Mouse (Mus musculus): ENCODE results near the gene Abi1. TPM values are rescaled to one million over a fixed set of nuclear protein-coding genes. Genes with fewer than 3 reads are reported as not detected.

Gene Abi1
- polyA plus RNA-seq, 1 experiment from 2014 or later: 16.2 TPM

DNA sequence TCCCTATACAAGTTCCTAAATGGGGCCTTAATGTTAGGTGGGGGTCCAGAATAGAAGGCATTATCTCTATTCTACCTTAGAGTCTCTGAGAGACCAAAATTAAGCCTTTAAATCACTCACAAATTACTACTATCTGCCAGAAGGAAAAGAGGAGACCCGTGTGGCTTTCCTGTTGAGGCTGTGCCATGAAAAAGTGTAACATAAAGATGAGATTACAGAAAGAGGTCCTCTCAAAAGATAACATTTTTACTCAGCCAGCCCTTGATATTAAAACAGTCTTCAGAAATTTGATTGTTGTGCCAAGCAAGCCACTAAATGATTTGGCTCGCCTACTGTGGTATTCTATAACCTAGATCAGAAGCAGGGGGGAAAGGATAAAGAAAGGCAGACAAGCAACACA is 32.9 kb downstream of the Abi1 start:
- H3K27ac ChIP-seq: no peak overlapping the region
- 34% methylated on average over 2 of the region's 2 CpGs for WGBS (ENCODE audit: insufficient replicate concordance)

DNA sequence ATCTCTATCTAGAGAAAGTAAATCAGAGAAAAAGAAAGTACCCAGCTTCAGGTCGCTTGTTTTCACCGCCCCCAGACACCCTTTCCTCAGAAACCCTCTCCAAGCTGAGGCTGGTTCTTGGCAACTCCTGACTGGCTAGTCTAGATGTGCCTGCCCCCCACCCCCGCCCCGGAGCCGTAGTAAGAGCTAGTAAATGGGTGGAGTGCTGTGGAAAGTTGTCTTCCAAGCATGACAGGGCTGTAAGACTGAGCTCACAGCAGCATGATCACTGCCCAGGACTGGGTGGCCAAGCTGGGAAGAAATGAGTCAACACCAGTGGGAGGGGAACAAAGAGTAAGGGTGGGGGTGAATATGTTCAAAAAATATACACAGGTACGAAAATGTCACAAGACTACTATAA is 33.8 kb downstream of the Abi1 start:
- Histone ChIP-seq H3K36me3 (peaks cover 13% of the 10 kb centered on the region), H3K9me3 (replicated peaks) (no peaks in the 10 kb centered on the region), H3K27ac (no peak overlapping the region), H3K9ac (no peak overlapping the region), H3K27me3 (no peaks in the 10 kb centered on the region), H3K4me3 (replicated peaks) (no peak overlapping the region), H3K4me1 (replicated peaks) (peaks cover 17% of the 10 kb centered on the region), H3K4me2 (no peak overlapping the region)
- ATAC-seq (ENCODE audit: low read depth) (no peak), DNase-seq (no peak)
- WGBS (ENCODE audit: insufficient replicate concordance): 56% methylated on average over 6 of the region's 6 CpGs

More for the DNA sequence above, 32.9 kb downstream of the Abi1 start:
- H3K9ac ChIP-seq: no peak overlapping the region
- no peak overlapping the region for H3K4me2 ChIP-seq
- ATAC-seq (ENCODE audit: low read depth) (no peak), DNase-seq (no peak)
- H3K9me3 ChIP-seq (replicated peaks): no peaks in the 10 kb centered on the region
- peaks cover 13% of the 10 kb centered on the region for H3K36me3 ChIP-seq
- H3K4me1 ChIP-seq (replicated peaks): peaks cover 17% of the 10 kb centered on the region
- no peaks in the 10 kb centered on the region for H3K27me3 ChIP-seq
- H3K4me3 ChIP-seq (replicated peaks): no peak overlapping the region

DNA sequence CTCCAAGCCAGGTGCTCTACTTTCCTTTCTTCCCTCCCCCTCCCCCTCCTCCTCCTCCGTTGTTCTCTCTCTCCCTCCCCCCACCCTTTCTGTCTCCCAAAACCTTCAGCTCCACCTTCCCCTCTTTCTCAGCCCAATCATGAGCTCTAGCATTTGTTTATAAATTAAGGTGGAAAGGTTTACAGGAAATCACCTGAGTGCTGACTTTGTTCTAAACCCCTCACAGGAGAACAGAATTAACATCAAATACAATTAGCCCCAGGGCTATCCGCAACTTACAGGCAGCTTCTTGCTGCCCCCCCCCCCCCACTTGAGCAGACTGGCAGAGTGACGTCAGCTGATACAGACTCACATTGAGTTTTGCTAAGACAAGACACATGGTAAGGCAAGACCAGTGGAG is 37.4 kb downstream of the Abi1 start:
- H3K27ac ChIP-seq: no peak overlapping the region
- H3K27me3 ChIP-seq: no peaks in the 10 kb centered on the region
- H3K9ac ChIP-seq: no peak overlapping the region
- no peaks in the 10 kb centered on the region for H3K9me3 ChIP-seq (replicated peaks)
- DNase-seq: no peak
- no peak overlapping the region for H3K4me2 ChIP-seq
- H3K4me1 ChIP-seq (replicated peaks): peaks cover 37% of the 10 kb centered on the region
- no peak overlapping the region for H3K4me3 ChIP-seq (replicated peaks)
- no peak for ATAC-seq (ENCODE audit: low read depth)
- WGBS (ENCODE audit: insufficient replicate concordance): 67% methylated on average over 3 of the region's 3 CpGs
- peaks cover 3% of the 10 kb centered on the region for H3K36me3 ChIP-seq

DNA sequence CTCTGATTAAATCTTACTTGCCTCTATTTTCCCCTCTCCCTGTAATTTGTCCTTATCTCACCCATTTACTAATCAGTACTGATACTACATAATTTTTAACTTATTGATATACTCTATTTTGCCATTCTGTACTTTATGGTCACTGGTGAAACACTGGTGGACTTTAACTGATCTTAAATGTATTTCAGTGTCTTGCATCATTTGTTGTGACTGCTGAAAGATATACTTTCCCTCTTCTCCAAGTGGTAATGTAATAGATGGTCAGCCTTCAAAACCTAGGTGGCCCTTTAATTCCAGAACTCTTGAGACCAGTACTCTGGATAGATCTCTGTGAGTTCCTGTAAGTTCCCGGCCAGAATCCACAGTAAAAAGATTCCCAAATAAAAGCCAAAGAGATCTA is 40.4 kb downstream of the Abi1 start:
- DNase-seq (no peak), ATAC-seq (ENCODE audit: low read depth) (no peak)
- WGBS (ENCODE audit: insufficient replicate concordance): 79% methylated on average over 1 of the region's 1 CpGs
- Histone ChIP-seq H3K4me1 (replicated peaks) (peaks cover 25% of the 10 kb centered on the region), H3K9me3 (replicated peaks) (no peaks in the 10 kb centered on the region), H3K27ac (no peak overlapping the region), H3K27me3 (no peaks in the 10 kb centered on the region), H3K4me2 (no peak overlapping the region), H3K9ac (no peak overlapping the region), H3K36me3 (no peaks in the 10 kb centered on the region), H3K4me3 (replicated peaks) (no peak overlapping the region)

DNA sequence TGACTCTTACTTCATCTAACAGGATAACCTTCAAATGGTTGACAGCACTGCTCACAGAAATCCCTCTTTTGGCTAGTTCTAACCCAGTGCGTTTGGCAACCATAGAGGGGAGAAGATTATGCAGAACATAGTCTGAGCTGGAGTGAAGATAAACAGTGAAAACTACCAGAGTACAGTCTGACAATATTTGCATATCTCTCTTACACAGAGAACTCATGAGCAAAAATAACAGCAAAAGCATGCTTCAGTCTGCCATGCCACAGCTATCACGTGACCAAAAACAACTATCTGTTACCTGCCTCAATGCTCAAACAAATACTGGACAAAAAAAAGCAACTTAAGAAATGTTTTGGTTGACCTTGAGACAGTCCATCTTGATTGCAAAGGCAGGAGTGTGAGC is 41.2 kb downstream of the Abi1 start:
- 13% methylated on average over 2 of the region's 2 CpGs for WGBS (ENCODE audit: insufficient replicate concordance)
- ATAC-seq (ENCODE audit: low read depth) (peak; percentile 67), DNase-seq (no peak)
- Histone ChIP-seq H3K9ac (no peak overlapping the region), H3K36me3 (peaks cover 5% of the 10 kb centered on the region), H3K9me3 (replicated peaks) (no peaks in the 10 kb centered on the region), H3K4me3 (replicated peaks) (no peak overlapping the region), H3K27ac (no peak overlapping the region), H3K4me2 (no peak overlapping the region), H3K27me3 (no peaks in the 10 kb centered on the region), H3K4me1 (replicated peaks) (peaks cover 25% of the 10 kb centered on the region)

DNA sequence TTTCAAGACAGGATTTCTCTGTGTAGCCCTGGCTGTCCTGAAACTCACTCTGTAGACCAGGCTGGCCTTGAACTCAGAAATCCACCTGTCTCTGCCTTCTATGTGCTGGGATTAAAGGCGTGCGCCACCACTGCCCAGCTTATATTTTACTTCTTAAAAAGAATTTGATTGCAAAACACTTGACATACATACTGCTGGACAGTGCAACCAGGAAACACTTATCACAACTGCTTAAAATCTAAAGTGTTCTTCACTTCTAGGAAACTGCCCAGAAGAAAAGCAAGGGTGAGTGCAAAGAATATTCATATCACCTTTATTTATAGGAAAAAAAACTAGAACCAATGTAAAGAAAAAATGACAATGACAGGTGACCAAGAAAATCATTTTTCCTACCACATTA is 42.0 kb downstream of the Abi1 start:
- WGBS (ENCODE audit: insufficient replicate concordance): 88% methylated on average over 2 of the region's 2 CpGs
- Histone ChIP-seq H3K4me2 (no peak overlapping the region), H3K4me1 (replicated peaks) (peaks cover 25% of the 10 kb centered on the region), H3K9ac (no peak overlapping the region), H3K9me3 (replicated peaks) (no peaks in the 10 kb centered on the region), H3K27ac (no peak overlapping the region), H3K4me3 (replicated peaks) (no peak overlapping the region), H3K36me3 (peaks cover 11% of the 10 kb centered on the region), H3K27me3 (no peaks in the 10 kb centered on the region)
- DNase-seq: no peak
- ATAC-seq (ENCODE audit: low read depth): no peak

DNA sequence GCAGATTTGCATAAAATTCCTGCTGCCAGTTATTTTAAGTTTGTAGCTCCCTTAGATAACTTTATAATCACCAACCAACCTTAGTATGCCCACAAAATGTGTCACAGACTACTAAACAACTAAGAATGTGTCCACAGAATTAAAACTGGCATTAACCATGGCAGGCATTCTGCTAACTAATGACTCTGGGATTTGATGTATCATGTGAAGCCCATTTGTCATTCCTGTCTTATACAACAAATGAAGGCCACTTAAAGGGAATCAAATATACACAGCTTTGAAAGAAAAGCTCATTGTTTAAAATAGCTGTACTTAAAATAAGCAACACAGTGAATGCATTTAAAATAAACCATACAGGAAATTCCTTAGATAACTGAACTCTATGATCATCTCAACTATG is 44.0 kb downstream of the Abi1 start:
- H3K9me3 ChIP-seq (replicated peaks): no peaks in the 10 kb centered on the region
- no peak overlapping the region for H3K4me2 ChIP-seq
- no peak overlapping the region for H3K27ac ChIP-seq
- ATAC-seq (ENCODE audit: low read depth): no peak
- H3K4me3 ChIP-seq (replicated peaks): no peak overlapping the region
- H3K27me3 ChIP-seq: no peaks in the 10 kb centered on the region
- peaks cover 14% of the 10 kb centered on the region for H3K36me3 ChIP-seq
- DNase-seq: no peak
- no peak overlapping the region for H3K9ac ChIP-seq
- H3K4me1 ChIP-seq (replicated peaks): peaks cover 25% of the 10 kb centered on the region

DNA sequence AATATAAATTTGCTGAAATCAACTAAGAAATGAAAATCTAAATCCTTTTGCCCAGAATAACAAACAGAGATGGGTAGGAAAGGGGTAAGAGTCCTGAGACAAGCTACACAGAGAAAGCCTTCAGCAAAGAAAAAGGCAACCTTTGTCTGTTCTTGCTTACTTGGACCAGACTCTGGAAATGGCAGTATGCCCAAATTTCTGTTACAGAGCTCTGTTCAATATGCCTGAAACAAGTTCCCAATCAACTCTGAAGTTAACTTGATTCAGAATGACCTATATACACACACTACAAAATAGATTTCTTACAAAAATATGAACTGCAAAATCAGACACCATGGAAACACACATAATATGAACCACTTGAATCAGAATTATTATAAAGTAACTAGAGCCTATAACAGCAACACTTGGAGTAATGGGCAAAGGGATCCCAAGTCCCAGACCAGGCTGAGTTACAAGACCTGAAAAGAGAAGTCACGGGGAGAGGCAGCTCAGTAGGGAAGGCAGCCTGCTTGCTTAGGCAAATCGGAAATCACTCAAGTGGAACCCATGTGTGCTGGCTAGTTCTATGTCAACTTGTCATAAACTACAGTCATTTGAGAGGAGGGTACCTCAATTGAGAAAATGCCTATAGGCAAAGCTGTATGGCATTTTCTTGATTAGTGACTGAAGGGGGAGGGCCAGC is 53.9 kb downstream of the Abi1 start:
- H3K4me1 ChIP-seq (replicated peaks): 0 out of 2 replicates have a peak, but pooled peaks cover 6% of the 10 kb centered on the region
- no peak overlapping the region for H3K9ac ChIP-seq
- no peak overlapping the region for H3K4me3 ChIP-seq (replicated peaks)
- H3K36me3 ChIP-seq: no peaks in the 10 kb centered on the region
- H3K9me3 ChIP-seq (replicated peaks): no peaks in the 10 kb centered on the region
- DNase-seq (no peak), ATAC-seq (ENCODE audit: low read depth) (no peak)
- H3K27me3 ChIP-seq: no peaks in the 10 kb centered on the region
- WGBS (ENCODE audit: insufficient replicate concordance): 87% methylated on average over 2 of the region's 2 CpGs
- H3K27ac ChIP-seq: no peak overlapping the region
- no peak overlapping the region for H3K4me2 ChIP-seq

DNA sequence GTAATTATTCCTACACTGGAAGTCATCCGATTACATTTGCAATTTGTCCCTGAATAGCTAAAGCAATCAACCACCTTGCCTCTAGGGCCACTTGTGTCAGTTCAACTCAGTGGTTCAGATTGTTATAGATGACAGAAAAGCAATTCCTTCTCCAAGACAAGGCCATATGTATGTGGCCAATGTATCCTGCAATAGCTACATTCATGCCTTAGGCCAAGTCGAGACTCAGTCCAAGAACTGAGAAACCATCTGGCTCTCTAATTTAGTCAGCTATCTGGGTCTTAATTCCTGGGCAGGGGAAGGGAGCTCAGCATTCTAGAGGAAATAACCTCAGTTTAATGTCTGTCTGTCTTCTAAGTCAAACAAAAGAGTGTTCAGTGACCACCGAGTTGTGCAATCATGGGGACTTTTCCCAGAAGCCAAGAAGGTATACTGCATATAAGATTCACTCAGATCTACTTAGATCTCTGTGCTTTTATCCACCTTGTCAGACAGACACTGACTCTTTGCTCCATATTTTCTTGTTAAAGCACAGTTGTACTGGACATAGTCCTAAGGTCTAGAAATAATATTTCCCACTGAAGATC is 62.6 kb downstream of the Abi1 start:
- 66% methylated on average over 3 of the region's 3 CpGs for WGBS (ENCODE audit: insufficient replicate concordance)
- Histone ChIP-seq H3K4me1 (replicated peaks) (peaks cover 5% of the 10 kb centered on the region; the same call in 1 of the 2 replicates), H3K27me3 (no peaks in the 10 kb centered on the region), H3K4me3 (replicated peaks) (no peak overlapping the region), H3K9me3 (replicated peaks) (no peaks in the 10 kb centered on the region), H3K27ac (no peak overlapping the region), H3K9ac (no peak overlapping the region), H3K4me2 (no peak overlapping the region), H3K36me3 (no peaks in the 10 kb centered on the region)
- DNase-seq: no peak
- ATAC-seq (ENCODE audit: low read depth): no peak

DNA sequence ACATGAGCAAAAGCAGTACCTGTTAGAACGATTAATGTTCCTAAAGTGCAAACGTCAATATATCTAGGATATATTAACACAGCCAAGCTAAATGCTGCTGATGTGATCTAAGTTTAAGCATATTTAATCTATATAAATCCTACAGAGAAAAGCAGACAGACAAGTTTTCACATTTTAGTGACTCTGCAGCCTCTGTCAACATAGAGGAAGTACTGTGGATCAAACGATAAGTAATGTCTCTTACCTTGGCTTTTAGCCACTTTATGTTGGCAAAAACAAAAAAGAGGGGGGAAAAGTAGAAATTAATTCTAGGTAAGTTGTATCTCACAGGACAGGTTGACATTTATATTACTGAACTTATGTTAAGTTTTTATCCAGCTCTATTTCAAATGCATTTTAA is 77.1 kb downstream of the Abi1 start:
- Histone ChIP-seq H3K27me3 (no peaks in the 10 kb centered on the region), H3K36me3 (peaks cover 10% of the 10 kb centered on the region; the same call in 1 of the 2 replicates), H3K4me2 (no peak overlapping the region), H3K9me3 (replicated peaks) (no peaks in the 10 kb centered on the region), H3K4me3 (replicated peaks) (no peak overlapping the region), H3K9ac (no peak overlapping the region), H3K27ac (no peak overlapping the region), H3K4me1 (replicated peaks) (peaks cover 2% of the 10 kb centered on the region)
- ATAC-seq (ENCODE audit: low read depth): no peak
- DNase-seq: no peak
- WGBS (ENCODE audit: insufficient replicate concordance): 76% methylated on average over 3 of the region's 3 CpGs

DNA sequence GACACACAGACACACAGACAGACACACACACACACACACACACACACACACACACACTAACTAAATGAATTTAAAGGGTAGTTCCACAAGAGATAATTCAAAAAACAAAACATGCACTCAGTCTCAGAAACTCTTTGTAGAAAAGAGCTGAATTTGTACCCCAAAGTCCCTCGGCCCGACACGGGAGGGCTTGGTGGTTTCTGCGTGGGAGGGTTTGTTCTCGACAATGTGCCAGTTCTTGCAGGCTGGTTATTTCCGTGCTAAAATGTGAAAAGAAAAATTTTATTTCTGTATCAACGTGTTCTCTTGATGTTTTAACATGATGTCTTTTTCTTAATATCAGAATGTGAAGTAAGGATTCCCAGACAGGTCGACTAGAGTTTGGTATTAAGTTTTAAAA is 77.8 kb downstream of the Abi1 start:
- WGBS (ENCODE audit: insufficient replicate concordance): 87% methylated on average over 8 of the region's 8 CpGs
- ATAC-seq (ENCODE audit: low read depth): no peak
- no peak overlapping the region for H3K9ac ChIP-seq
- no peak for DNase-seq
- no peak overlapping the region for H3K27ac ChIP-seq
- H3K4me1 ChIP-seq (replicated peaks): peaks cover 9% of the 10 kb centered on the region
- H3K4me2 ChIP-seq: no peak overlapping the region
- H3K27me3 ChIP-seq: no peaks in the 10 kb centered on the region
- peaks cover 14% of the 10 kb centered on the region; the same call in 1 of the 2 replicates for H3K36me3 ChIP-seq
- H3K9me3 ChIP-seq (replicated peaks): no peaks in the 10 kb centered on the region
- no peak overlapping the region for H3K4me3 ChIP-seq (replicated peaks)

DNA sequence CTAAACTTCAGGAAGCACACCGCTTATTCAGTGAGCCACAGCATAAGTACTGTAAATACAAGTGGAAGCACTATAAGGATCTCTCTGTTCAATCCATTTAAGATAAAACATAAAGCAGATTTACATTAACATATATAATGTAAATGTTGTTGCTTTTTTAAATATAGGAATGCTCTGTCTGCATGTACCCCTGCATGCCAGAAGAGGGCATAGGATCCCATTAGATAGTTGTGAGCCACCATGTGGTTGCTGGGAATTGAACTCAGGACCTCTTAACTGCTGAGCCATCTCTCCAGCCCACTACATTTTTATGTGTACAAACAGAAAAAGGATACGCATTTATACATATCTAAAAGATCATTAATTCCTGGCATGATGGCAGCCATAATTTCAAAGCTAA is 78.4 kb downstream of the Abi1 start:
- H3K36me3 ChIP-seq: peaks cover 14% of the 10 kb centered on the region; the same call in 1 of the 2 replicates
- WGBS (ENCODE audit: insufficient replicate concordance): 87% methylated on average over 2 of the region's 2 CpGs
- H3K4me1 ChIP-seq (replicated peaks): peaks cover 11% of the 10 kb centered on the region
- no peak overlapping the region for H3K4me3 ChIP-seq (replicated peaks)
- H3K4me2 ChIP-seq: no peak overlapping the region
- no peak for DNase-seq
- no peak overlapping the region for H3K27ac ChIP-seq
- ATAC-seq (ENCODE audit: low read depth): no peak
- no peak overlapping the region for H3K9ac ChIP-seq
- no peaks in the 10 kb centered on the region for H3K9me3 ChIP-seq (replicated peaks)
- H3K27me3 ChIP-seq: no peaks in the 10 kb centered on the region

Data from liver, embryonic 13.5 days (tissue).